Mouse (Mus musculus) hindbrain, embryonic 10.5 days (tissue): ENCODE results near the gene Tmem235. TPM values are rescaled to one million over a fixed set of nuclear protein-coding genes. Genes with fewer than 3 reads are reported as not detected.

Experiments
- DNase-seq: peaks from one replicate; pipeline ENCODE4 v3.0.0-alpha.2; 2017; ENCODE audit warnings: low spot score
- H3K27ac ChIP-seq: fragments of 300-500 bp; sonication (generic); 2 replicates; pipeline ENCODE4 v1.5.1; 2016; ENCODE audit warnings: mild to moderate bottlenecking, moderate library complexity
- H3K27me3 ChIP-seq: fragments of 300-500 bp; sonication (generic); 2 replicates; pipeline ENCODE4 v1.6.1; 2016; ENCODE audit warnings: mild to moderate bottlenecking; ENCODE audit not compliant: poor library complexity, insufficient read depth, severe bottlenecking
- H3K36me3 ChIP-seq: fragments of 300-500 bp; sonication (generic); 2 replicates; pipeline ENCODE4 v1.6.1; 2016; ENCODE audit warnings: mild to moderate bottlenecking, moderate library complexity
- H3K4me1 ChIP-seq: fragments of 300-500 bp; sonication (generic); replicated peaks from 2 replicates; pipeline ENCODE4 v1.6.1; 2016; ENCODE audit warnings: mild to moderate bottlenecking
- H3K4me3 ChIP-seq: fragments of 300-500 bp; sonication (generic); 2 replicates; pipeline ENCODE4 v1.5.1; 2016; ENCODE audit warnings: mild to moderate bottlenecking, moderate library complexity
- H3K9me3 ChIP-seq: fragments of 300-500 bp; sonication (generic); 2 replicates; pipeline ENCODE4 v1.6.1; 2016; ENCODE audit warnings: mild to moderate bottlenecking, moderate library complexity
- WGBS: fragments of 180-500 bp; shearing (Covaris S2); methylation state at CpG from one replicate; pipeline ENCODE4 v1.1.7; 2016; 5-methylcytosine and 5-hydroxymethylcytosine counted together
- polyA plus RNA-seq: library from polyadenylated mRNA; unstranded; fragments of >200 nt; fragmentation: Nextera tagmentation; extraction: Ambion mirVana; gene quantifications from 2 replicates; pipeline ENCODE4 v1.2.1, GENCODE M21; 2016

The Tmem235 gene
- polyA plus RNA-seq, 1 experiment from 2014 or later: not detected

GRCm38 (mm10) chr11:117857462-117857861 is 3.1 kb upstream of the Tmem235 start:
- H3K9me3 ChIP-seq: peaks cover 7% of the 10 kb centered on the region; the same call in 1 of the 2 replicates
- no peak overlapping the region for H3K27ac ChIP-seq
- H3K4me3 ChIP-seq: no peak overlapping the region
- WGBS: 94% methylated on average over 10 of the region's 10 CpGs
- peaks cover 41% of the 10 kb centered on the region for H3K27me3 ChIP-seq
- no peak for DNase-seq
- peaks cover 57% of the 10 kb centered on the region for H3K36me3 ChIP-seq
- peaks cover 28% of the 10 kb centered on the region for H3K4me1 ChIP-seq

GRCm38 (mm10) chr11:117858392-117858791 is 2.2 kb upstream of the Tmem235 start:
- Histone ChIP-seq H3K27ac (0 out of 2 replicates have a peak overlapping the region, but pooled peaks have one; percentile 5), H3K4me3 (no peak overlapping the region), H3K27me3 (peaks cover 50% of the 10 kb centered on the region), H3K9me3 (peaks cover 7% of the 10 kb centered on the region; the same call in 1 of the 2 replicates), H3K4me1 (peaks cover 38% of the 10 kb centered on the region), H3K36me3 (peaks cover 48% of the 10 kb centered on the region)
- no peak for DNase-seq
- 63% methylated on average over 3 of the region's 3 CpGs for WGBS

DNA sequence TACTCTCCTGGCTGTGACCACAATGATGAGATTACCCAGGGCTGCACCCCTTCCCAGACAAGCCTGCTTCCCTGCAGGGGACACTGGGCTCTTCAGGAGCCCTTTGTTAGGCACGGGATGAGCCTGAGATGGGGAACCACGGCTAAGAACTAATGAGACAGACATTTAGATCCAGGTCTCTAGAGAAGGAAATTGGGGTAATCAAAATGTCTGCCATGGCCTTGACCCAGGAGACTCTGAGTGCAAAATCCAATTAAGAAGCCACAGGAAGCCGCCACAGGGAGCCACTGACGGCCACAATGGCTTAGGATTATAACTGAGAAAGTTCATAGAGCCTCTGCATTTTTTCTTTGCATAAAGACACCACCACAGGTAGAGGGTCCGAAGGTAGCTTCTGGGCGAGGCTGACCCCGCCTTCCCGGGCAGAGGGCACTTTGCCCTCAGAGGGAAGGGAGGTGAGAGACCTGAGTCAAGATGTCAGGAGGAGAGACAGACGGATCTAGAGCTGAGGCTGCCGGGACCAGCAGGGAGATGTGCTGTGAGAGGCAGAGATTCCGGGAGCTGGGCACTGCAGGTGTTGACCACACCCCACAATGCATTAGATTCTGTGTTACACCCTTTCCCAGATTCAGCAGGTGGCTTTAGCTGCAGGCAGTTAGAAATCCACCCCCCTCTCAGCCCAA is 2.8 kb downstream of the Tmem235 start:
- Histone ChIP-seq H3K4me1 (peaks cover 77% of the 10 kb centered on the region), H3K27ac (0 out of 2 replicates have a peak overlapping the region, but pooled peaks have one; percentile 1), H3K4me3 (no peak overlapping the region), H3K36me3 (0 out of 2 replicates have a peak, but pooled peaks cover 3% of the 10 kb centered on the region), H3K9me3 (no peaks in the 10 kb centered on the region), H3K27me3 (peaks cover 76% of the 10 kb centered on the region)
- 32% methylated on average over 11 of the region's 11 CpGs for WGBS
- DNase-seq: no peak

- H3K4me1 ChIP-seq: peaks cover 63% of the 10 kb centered on the region
- peaks cover 70% of the 10 kb centered on the region for H3K27me3 ChIP-seq
- 0 out of 2 replicates have a peak overlapping the region, but pooled peaks have one; percentile 17 for H3K27ac ChIP-seq
These were observed 4.3 kb downstream of the Tmem235 start for GRCm38 (mm10) chr11:117864805-117865204.

GRCm38 (mm10) chr11:117865988-117866387 is 5.4 kb downstream of the Tmem235 start:
- no peaks in the 10 kb centered on the region for H3K9me3 ChIP-seq
- peak overlapping the region; percentile 80 for H3K27ac ChIP-seq
- peaks cover 62% of the 10 kb centered on the region for H3K27me3 ChIP-seq
- peaks cover 61% of the 10 kb centered on the region for H3K4me1 ChIP-seq
- H3K4me3 ChIP-seq: peak overlapping the region; percentile 20; the same call in 1 of the 2 replicates
- 32% methylated on average over 6 of the region's 6 CpGs for WGBS
- peak; percentile 52 for DNase-seq
- H3K36me3 ChIP-seq: 0 out of 2 replicates have a peak, but pooled peaks cover 6% of the 10 kb centered on the region

More at GRCm38 (mm10) chr11:117864805-117865204, 4.3 kb downstream of the Tmem235 start:
- Histone ChIP-seq H3K9me3 (no peaks in the 10 kb centered on the region), H3K36me3 (0 out of 2 replicates have a peak, but pooled peaks cover 6% of the 10 kb centered on the region), H3K4me3 (no peak overlapping the region)
- DNase-seq: no peak
- WGBS: 71% methylated on average over 2 of the region's 2 CpGs

GRCm38 (mm10) chr11:117870688-117871365 is 10.3 kb downstream of the Tmem235 start:
- 39% methylated on average over 12 of the region's 12 CpGs for WGBS
- peaks cover 62% of the 10 kb centered on the region for H3K4me1 ChIP-seq
- H3K4me3 ChIP-seq: no peak overlapping the region
- no peaks in the 10 kb centered on the region for H3K9me3 ChIP-seq
- peak; percentile 79 for DNase-seq
- peaks cover 34% of the 10 kb centered on the region for H3K27me3 ChIP-seq
- H3K27ac ChIP-seq: peak overlapping the region; percentile 2; the same call in 1 of the 2 replicates
- 0 out of 2 replicates have a peak, but pooled peaks cover 6% of the 10 kb centered on the region for H3K36me3 ChIP-seq

GRCm38 (mm10) chr11:117871376-117871775 is 10.8 kb downstream of the Tmem235 start:
- DNase-seq: no peak
- Histone ChIP-seq H3K9me3 (no peaks in the 10 kb centered on the region), H3K4me3 (no peak overlapping the region), H3K27me3 (peaks cover 34% of the 10 kb centered on the region), H3K4me1 (peaks cover 60% of the 10 kb centered on the region), H3K27ac (no peak overlapping the region; the same call in 1 of the 2 replicates), H3K36me3 (0 out of 2 replicates have a peak, but pooled peaks cover 6% of the 10 kb centered on the region)
- WGBS: 72% methylated on average over 5 of the region's 5 CpGs

DNA sequence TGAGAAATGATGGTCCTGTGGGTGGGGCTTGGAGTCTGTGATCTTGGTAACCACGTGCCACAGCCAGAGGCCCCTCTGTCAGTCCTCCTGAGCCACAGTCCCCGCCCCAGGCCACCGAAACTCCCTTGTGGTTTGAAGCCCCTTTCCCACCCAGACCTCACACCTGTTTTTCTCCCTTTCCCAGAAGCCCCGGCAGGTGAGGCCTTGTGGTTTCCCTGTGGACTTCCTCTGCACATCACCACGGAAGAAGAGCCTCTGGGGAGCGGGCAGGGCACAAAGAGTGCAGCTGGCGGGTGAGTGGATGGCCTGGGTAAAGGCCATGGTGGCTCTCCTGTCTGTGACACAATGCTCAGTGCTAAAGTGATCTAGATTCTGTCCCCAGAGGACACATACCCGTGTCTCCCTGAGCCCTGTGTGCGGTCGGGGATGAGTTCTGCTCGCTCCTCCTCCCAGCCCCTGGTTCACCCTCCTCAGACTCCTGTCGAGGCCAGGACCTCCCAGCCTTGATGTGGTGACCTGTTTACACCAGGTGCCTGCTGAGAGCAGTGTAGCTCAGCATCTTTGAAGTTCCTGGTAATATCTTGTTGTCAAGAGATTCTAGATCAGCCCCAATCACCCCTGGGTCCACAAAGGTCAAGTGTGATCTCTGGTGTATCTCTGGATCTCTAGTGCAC is 11.5 kb downstream of the Tmem235 start:
- Histone ChIP-seq H3K4me3 (peak overlapping the region; percentile 83), H3K27me3 (peaks cover 34% of the 10 kb centered on the region), H3K9me3 (no peaks in the 10 kb centered on the region), H3K4me1 (peaks cover 55% of the 10 kb centered on the region), H3K27ac (no peak overlapping the region), H3K36me3 (0 out of 2 replicates have a peak, but pooled peaks cover 6% of the 10 kb centered on the region)
- WGBS: 61% methylated on average over 12 of the region's 12 CpGs
- no peak for DNase-seq

GRCm38 (mm10) chr11:117872861-117873608 is 12.5 kb downstream of the Tmem235 start, which contains the start of gene Tha1:
Gene Tha1 (minus strand): TSS chr11:117873481.
- peaks cover 33% of the 10 kb centered on the region for H3K27me3 ChIP-seq
- DNase-seq: peak; percentile 87
- peak within 1 kb of the TSS; percentile 92 for H3K27ac ChIP-seq
- H3K4me3 ChIP-seq: peak within 1 kb of the TSS; percentile 83
- peaks cover 58% of the 10 kb centered on the region for H3K4me1 ChIP-seq
- H3K9me3 ChIP-seq: no peaks in the 10 kb centered on the region
- 2% methylated on average over 51 of the region's 51 CpGs for WGBS
- H3K36me3 ChIP-seq: 0 out of 2 replicates have a peak, but pooled peaks cover 6% of the 10 kb centered on the region

DNA sequence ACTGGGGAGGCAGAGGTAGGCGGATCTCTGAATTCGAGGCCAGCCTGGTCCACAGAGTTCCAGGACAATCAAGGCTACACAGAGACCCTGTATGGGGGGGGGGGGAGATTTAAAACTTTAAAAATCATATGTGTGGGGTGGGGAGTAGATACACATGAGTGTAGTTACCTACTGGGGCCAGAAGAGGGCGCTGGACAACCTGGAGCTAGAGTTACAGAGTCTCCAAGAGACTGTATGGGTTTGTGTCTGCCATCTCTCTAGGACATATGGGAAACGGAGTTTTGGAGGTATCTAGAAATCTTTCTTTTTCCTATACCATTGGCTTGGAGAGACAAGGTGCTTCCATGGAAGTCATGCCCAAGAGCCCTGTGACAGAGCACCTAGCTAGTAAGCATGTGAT is 13.9 kb downstream of the Tmem235 start:
- Histone ChIP-seq H3K4me1 (peaks cover 72% of the 10 kb centered on the region), H3K4me3 (no peak overlapping the region), H3K27ac (no peak overlapping the region), H3K27me3 (peaks cover 34% of the 10 kb centered on the region), H3K36me3 (no peaks in the 10 kb centered on the region), H3K9me3 (no peaks in the 10 kb centered on the region)
- DNase-seq: no peak
- WGBS: 66% methylated on average over 4 of the region's 4 CpGs

- no peaks in the 10 kb centered on the region for H3K36me3 ChIP-seq
- H3K4me1 ChIP-seq: peaks cover 69% of the 10 kb centered on the region
- no peak overlapping the region for H3K4me3 ChIP-seq
- no peaks in the 10 kb centered on the region for H3K9me3 ChIP-seq
- WGBS: 14% methylated on average over 6 of the region's 6 CpGs
- no peak for DNase-seq
- peak overlapping the region; percentile 35; the same call in 1 of the 2 replicates for H3K27ac ChIP-seq
- peaks cover 40% of the 10 kb centered on the region for H3K27me3 ChIP-seq
These were observed 15.1 kb downstream of the Tmem235 start for GRCm38 (mm10) chr11:117875681-117876080.
